Mouse (Mus musculus) adrenal gland, postnatal 36 days (tissue): ENCODE data around the gene Gp1bb. TPM values are rescaled to one million over a fixed set of nuclear protein-coding genes. Genes with fewer than 3 reads are reported as not detected.

Experiments used
- DNase-seq, 2 experiments: peaks; one replicate each; pipeline ENCODE4 v3.0.0; 2021; ENCODE audit warnings: mixed read lengths in 1 of 2
- long read RNA-seq, 2 experiments: library from polyadenylated mRNA; stranded (forward); transcript quantifications; one replicate each; pipeline ENCODE4 v2.0.0; 2021; ENCODE audit warnings: borderline sequencing depth in 2 of 2
- total RNA-seq, 2 experiments: library from RNA; stranded (reverse); gene quantifications; 2 replicates each; pipeline ENCODE4 v1.2.3; 2021

Gene Gp1bb
- under 1 TPM in 1 of 2 experiments, not detected in 1; 0.60 TPM for total RNA-seq
- long read RNA-seq, experiment 1, partial matches to known transcripts: 0 of 2 reads
- long read RNA-seq, experiment 1, other reads (novel, unspliced or antisense): 0 of 2 reads
- long read RNA-seq, experiment 2: 0 reads

GRCm38 (mm10) chr16:18622019-18622418, at the start of gene Gp1bb:
Gene Gp1bb, minus strand, starts transcription at chr16:18622403.
- DNase-seq: no peak

- no peak for DNase-seq
Measured at GRCm38 (mm10) chr16:18669914-18670313, 47.7 kb upstream of the Gp1bb start.

- DNase-seq: no peak
Measured at GRCm38 (mm10) chr16:18658597-18658996, 36.4 kb upstream of the Gp1bb start.

- no peak for DNase-seq
Measured at GRCm38 (mm10) chr16:18655372-18656098, 33.3 kb upstream of the Gp1bb start.

DNA sequence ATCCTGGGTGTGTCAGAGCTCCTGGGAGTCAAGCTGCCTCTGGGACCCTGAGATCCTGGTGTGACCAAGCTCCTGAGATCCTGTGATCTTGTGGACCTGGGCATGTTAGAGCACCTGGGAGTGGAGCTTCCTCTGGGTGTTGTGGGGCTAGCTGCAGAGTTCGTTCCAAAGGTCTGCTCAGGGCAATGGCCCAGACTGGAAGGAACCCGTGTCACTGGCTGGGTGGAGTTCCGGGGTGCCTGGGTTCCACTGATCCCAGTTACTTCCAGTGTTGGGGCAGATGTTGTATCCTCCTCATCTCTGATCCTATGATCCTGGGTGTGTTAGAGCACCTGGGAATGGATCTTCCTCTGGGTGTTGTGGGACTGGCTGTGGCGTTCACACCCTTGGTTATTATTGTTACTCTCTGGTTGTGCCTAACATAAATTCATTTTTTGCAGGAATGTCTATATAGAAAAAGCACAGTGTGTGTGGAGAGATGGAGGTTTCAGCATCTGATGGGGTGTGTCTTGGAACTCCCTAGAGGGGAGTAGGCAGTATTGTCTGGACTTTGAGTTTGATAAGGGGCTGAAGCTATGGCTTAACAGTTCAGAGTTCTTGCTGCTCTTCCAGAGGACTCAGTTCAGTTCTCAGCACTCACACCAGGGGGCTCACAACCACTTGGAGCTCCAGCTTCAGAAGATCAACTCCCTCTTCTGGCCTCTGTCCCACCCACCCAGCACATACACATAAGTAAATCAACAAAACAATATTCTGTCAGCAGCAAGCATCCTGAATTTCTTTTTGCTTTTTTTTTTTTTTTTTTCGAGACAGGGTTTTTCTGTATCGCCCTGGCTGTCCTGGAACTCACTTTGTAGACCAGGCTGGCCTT, 31.3 kb upstream of the Gp1bb start:
- DNase-seq: no peak

GRCm38 (mm10) chr16:18649126-18649525, 26.9 kb upstream of the Gp1bb start:
- DNase-seq: no peak

GRCm38 (mm10) chr16:18645329-18645728, 23.1 kb upstream of the Gp1bb start:
- DNase-seq: no peak

DNA sequence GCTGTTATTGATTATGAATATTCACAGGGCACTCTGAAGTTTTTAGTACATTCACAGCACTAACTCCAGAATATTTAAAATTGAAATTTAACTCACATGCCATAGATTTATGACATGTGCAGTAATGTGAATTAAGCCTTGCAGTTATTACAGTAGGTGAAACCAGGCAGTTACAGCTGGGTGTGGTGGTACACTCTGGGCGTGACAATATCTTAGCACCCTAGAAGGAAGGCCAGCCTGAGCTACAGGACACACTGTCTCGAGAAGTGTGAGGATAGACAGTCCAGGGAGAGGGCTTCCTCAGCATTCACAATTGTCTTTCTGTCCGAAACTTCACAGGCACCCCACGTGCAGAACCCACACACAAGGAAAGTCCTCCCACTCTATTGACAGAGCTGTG, 22.3 kb upstream of the Gp1bb start:
- DNase-seq: no peak

DNA sequence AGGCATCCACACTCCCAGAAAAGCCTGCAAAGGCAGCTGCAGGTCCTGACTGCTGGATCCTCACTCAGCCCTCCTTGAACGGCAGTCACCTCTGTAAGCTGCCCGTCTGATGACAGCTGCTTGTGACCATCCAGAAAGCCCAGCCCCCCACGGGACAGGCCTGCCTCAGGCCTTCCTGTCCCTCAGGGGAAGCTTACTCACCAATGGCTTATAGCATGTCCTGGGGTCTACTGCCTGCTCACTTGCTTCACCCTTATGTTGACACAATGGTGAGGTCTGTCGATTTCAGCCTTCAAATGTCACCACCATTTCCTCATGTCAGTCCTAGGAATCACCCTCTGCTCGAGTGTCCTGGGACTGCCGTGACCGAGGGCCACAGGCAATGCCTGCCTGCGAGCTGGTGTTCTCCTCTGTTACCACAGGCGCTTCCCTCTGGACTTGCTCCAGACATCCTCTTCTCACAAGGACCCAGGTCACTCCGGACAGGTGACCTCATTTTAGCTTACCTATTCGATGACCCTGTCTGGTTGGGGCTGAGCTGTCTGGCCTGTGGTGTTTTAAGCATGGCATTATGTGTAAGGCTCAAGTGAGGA, 21.3 kb upstream of the Gp1bb start:
- DNase-seq: no peak

DNA sequence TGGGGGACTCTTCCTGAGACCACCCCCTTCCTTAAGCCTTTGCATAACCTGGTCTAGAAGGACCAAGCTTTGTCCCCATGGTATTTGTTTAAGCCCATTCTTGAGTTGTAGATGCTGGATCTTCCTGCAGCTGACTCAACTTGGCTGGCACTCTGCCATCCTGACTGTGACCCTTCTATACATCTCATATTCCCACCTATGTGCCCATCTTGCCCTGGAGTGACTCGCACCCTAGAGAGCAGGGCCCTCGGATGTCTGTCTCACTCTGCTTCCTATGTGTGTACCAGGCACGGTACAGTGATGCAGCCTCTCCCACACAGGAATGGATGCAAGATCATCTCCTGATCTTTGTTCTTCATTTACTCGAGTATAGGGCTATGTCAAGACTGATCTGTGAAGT, 20.7 kb upstream of the Gp1bb start:
- DNase-seq: no peak

- no peak for DNase-seq
Measured at GRCm38 (mm10) chr16:18642291-18642690, 20.1 kb upstream of the Gp1bb start.

- DNase-seq: no peak
Measured at GRCm38 (mm10) chr16:18639382-18639929, 17.3 kb upstream of the Gp1bb start.

DNA sequence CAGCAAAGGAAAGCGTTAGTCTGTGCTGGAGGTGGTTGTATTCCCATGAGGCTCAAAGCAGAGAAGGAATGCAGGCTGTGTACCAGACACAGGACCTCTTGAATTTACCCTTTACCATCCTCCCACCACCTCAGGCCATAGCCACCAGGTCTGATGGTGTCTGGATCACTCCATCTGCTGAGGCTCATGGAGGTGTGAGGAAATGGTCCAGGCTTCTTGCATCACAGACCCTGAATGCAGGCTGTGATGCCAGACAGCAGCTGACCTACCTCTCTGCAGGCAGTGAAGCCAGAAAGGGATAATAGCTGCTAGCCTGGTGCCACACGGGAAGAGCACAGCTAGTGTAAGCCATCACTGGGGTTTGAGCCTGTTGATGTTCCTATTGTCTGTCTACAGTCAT, 16.2 kb upstream of the Gp1bb start:
- no peak for DNase-seq

DNA sequence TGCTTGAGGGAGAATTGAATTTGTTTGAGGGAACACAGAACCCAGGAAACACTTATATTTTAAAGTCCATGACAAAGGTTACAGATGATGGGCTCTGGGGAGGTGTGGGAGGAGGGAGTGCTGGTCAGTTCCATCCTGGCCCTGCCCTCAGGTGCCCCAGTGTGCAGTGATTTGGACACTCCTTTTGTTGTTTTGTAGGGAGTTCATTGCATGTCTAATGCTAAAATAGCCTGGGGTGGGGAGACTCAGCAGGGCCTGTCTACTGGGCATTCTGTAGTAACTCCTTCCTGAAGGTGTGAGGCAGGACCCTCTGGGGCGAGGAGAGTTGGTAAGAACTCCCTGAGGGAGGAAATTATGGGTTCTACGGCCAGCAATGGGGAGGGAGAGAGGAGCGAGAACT, 14.6 kb upstream of the Gp1bb start:
- DNase-seq: no peak

DNA sequence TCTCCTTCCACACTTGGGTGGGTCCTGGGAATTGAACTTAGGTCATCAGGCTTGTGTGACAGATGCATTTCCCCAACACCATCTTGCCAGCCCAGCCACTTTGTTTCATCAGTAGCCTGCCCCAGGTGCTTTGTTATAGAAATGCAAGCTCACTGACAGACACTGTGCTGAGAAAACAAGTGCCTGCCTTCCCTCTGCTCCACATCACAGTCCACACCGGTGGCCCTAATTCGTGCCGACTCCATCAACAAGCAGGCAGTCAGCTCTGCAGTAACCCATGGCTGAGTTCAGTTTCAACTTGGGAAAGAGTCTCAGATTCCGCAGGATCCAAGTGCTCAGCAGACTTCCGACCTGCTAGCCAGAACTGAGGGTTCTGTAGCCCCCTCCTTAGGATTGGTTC, 14.2 kb upstream of the Gp1bb start:
- no peak for DNase-seq

- no peak for DNase-seq
Measured at GRCm38 (mm10) chr16:18633333-18633732, 11.1 kb upstream of the Gp1bb start.

GRCm38 (mm10) chr16:18632816-18633215, 10.6 kb upstream of the Gp1bb start:
- DNase-seq: no peak

GRCm38 (mm10) chr16:18632059-18632458, 9.9 kb upstream of the Gp1bb start:
- DNase-seq: no peak

- DNase-seq: no peak
Measured at GRCm38 (mm10) chr16:18631141-18631540, 8.9 kb upstream of the Gp1bb start.

- DNase-seq: no peak
Measured at GRCm38 (mm10) chr16:18630291-18630690, 8.1 kb upstream of the Gp1bb start.

GRCm38 (mm10) chr16:18629390-18630231, 7.4 kb upstream of the Gp1bb start, which contains the start of gene Sept5:
Gene Sept5, minus strand, starts transcription at chr16:18629954.
- peak; percentile 81 to 90 for DNase-seq
